Mouse (Mus musculus): ENCODE measurements around the gene Anks6. TPM values are rescaled to one million over a fixed set of nuclear protein-coding genes. Genes with fewer than 3 reads are reported as not detected.

Gene Anks6
- polyA plus RNA-seq, 1 experiment from 2014 or later: 7.5 TPM

DNA sequence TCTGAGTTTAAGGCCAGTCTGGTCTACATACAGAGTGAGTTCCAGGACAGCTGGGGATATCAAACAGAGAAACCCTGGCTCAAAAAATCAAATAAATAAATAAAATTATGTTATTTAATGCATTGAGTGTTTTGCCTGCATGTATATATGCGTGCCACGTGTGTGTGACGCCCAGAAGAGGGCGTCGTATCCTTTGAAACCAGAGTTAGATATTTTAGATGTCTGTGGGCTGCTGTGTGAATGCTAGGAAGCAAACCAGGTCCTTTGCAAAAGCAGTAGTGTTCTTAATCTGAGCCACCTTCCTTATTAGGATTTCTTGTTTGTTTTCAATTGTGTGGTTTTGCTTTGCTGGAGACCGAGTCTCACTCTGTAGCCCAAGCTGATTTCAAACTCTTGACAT, 78.9 kb downstream of the Anks6 start:
- no peaks in the 10 kb centered on the region for H3K27me3 ChIP-seq
- ATAC-seq (ENCODE audit: low FRiP score): no peak
- H3K4me1 ChIP-seq: no peaks in the 10 kb centered on the region
- no peak overlapping the region for H3K4me2 ChIP-seq (replicated peaks)
- no peak overlapping the region for H3K9ac ChIP-seq
- 89% methylated on average over 6 of the region's 6 CpGs for WGBS
- no peak overlapping the region for H3K4me3 ChIP-seq
- no peak overlapping the region for H3K27ac ChIP-seq
- H3K36me3 ChIP-seq: no peaks in the 10 kb centered on the region
- no peaks in the 10 kb centered on the region for H3K9me3 ChIP-seq (replicated peaks)

DNA sequence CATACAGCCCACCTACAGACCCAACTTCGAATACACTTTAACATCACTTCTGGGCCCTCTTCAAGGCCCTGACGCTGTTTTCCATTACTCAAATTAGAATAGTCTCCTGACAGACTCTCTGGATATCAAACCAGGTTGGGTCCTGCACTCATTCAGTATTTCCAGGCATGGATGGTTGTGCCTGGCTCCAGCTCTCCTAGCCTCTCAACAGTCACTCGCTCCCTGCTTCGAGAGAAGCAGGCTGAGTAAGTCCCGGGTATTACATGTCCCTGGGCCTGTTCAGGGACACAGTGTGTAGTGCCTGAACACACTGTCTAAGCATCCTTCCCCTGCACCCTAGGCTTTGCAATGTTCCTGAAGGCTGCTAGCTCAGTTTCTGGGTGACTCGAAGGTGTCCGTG, 80.1 kb downstream of the Anks6 start:
- WGBS: 92% methylated on average over 7 of the region's 7 CpGs
- Histone ChIP-seq H3K4me1 (no peaks in the 10 kb centered on the region), H3K4me2 (replicated peaks) (no peak overlapping the region), H3K9ac (no peak overlapping the region), H3K27ac (no peak overlapping the region), H3K27me3 (no peaks in the 10 kb centered on the region), H3K4me3 (no peak overlapping the region), H3K9me3 (replicated peaks) (no peaks in the 10 kb centered on the region), H3K36me3 (no peaks in the 10 kb centered on the region)
- ATAC-seq (ENCODE audit: low FRiP score): no peak

DNA sequence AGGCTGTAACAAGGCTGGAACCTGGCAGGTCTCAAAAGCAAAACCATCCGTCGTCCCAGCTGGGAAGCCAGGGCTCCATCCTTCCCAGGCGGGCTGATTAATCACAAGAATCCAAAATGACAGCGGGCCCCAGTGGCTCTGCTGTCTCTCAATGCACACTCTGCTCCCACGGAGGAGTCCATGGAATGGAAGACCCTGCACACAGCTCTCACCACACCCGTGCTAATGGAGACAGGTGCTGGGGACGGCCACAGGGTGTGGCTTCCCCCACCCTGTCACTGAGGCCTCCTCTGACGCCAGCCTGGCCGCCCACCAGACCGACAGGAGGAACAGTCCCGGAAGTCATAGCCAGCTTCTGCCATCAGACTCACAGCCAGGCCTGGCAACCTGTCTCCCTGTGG, 80.6 kb downstream of the Anks6 start:
- no peaks in the 10 kb centered on the region for H3K9me3 ChIP-seq (replicated peaks)
- H3K36me3 ChIP-seq: no peaks in the 10 kb centered on the region
- H3K27ac ChIP-seq: no peak overlapping the region
- H3K4me2 ChIP-seq (replicated peaks): no peak overlapping the region
- H3K27me3 ChIP-seq: no peaks in the 10 kb centered on the region
- no peaks in the 10 kb centered on the region for H3K4me1 ChIP-seq
- no peak overlapping the region for H3K9ac ChIP-seq
- ATAC-seq (ENCODE audit: low FRiP score): no peak
- WGBS: 69% methylated on average over 11 of the region's 11 CpGs
- H3K4me3 ChIP-seq: no peak overlapping the region

DNA sequence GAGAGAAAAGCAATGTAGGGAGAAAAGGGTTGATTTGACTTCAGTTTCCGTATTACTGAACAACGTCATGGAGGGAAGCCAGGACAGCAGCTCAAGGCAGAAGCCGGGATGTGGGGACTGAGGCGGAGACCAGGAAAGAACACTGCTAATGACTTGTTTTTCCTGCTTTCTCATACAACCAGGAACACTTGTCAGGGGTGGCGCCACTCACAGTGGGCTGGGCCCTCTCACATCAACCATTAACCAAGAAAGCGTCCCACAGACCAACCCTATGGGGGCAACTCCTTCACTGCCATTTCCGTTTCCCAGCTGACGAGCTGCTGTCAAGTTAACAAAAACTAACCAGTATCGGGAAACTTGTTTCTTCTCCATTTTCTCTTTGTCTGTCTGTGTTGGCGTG, 83.9 kb downstream of the Anks6 start:
- no peaks in the 10 kb centered on the region for H3K27me3 ChIP-seq
- H3K4me3 ChIP-seq: no peak overlapping the region

DNA sequence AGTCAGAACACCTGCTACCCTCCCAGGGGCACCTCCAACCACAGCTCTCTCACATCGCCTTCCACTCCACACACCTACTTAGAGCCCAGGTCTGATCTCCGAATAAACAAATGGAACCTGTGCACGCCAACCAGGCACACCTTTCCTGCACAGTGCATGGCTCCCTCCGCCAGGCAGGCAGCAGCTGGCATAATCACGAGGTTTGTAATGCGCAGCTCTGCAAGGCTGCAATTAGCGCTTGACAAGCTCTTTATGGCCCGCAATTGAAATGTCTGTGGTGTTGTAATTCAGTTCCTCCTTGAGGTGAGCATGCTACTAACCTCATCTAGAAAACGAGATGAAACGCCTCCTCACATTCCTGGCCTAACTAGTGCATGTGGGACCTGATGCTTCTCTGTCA, 89.2 kb downstream of the Anks6 start:
- Histone ChIP-seq H3K36me3 (no peaks in the 10 kb centered on the region), H3K4me3 (no peak overlapping the region), H3K4me1 (no peaks in the 10 kb centered on the region), H3K9ac (no peak overlapping the region), H3K27ac (no peak overlapping the region), H3K9me3 (replicated peaks) (0 out of 2 replicates have a peak, but pooled peaks cover 4% of the 10 kb centered on the region), H3K4me2 (replicated peaks) (no peak overlapping the region), H3K27me3 (no peaks in the 10 kb centered on the region)
- WGBS: 91% methylated on average over 10 of the region's 10 CpGs
- ATAC-seq (ENCODE audit: low FRiP score): no peak

More for the DNA sequence above, 83.9 kb downstream of the Anks6 start:
- Histone ChIP-seq H3K9ac (no peak overlapping the region), H3K36me3 (no peaks in the 10 kb centered on the region), H3K4me2 (replicated peaks) (no peak overlapping the region), H3K4me1 (no peaks in the 10 kb centered on the region), H3K27ac (no peak overlapping the region), H3K9me3 (replicated peaks) (no peaks in the 10 kb centered on the region)
- no peak for ATAC-seq (ENCODE audit: low FRiP score)
- 81% methylated on average over 10 of the region's 10 CpGs for WGBS

DNA sequence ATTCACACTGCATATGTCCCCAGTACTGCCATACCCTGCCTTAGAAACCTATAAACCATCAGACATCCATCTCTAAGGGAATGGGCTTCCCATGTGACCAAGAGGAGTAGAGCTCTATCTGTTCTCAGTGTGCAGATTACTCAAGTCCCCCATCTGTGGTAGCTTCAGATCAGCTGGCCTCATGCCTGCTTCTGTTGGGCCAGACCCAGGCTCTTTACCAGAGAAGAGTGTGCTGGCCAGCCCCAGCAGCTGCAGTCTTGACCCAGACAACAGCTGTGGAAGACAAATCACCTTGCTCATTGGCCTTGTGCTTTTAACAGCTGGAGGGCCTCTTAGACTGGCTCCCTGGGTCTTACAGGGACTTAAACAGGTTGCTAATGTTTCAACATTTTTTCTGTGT, 90.7 kb downstream of the Anks6 start:
- Histone ChIP-seq H3K4me1 (no peaks in the 10 kb centered on the region), H3K27ac (no peak overlapping the region), H3K9ac (no peak overlapping the region), H3K4me3 (no peak overlapping the region), H3K27me3 (no peaks in the 10 kb centered on the region), H3K36me3 (no peaks in the 10 kb centered on the region), H3K4me2 (replicated peaks) (no peak overlapping the region), H3K9me3 (replicated peaks) (0 out of 2 replicates have a peak, but pooled peaks cover 4% of the 10 kb centered on the region)
- ATAC-seq (ENCODE audit: low FRiP score): no peak

Other genes with a start within 250 kb of the Anks6 start
- gene Gabbr2, start 65.6 kb downstream of the Anks6 start, polyA plus RNA-seq (2016; fragmentation: Nextera tagmentation; extraction: Ambion mirVana): 1.3 and 1.4 TPM in 2 replicates
- gene Galnt12, start 34.5 kb upstream of the Anks6 start, polyA plus RNA-seq (2016; fragmentation: Nextera tagmentation; extraction: Ambion mirVana): 2.3 and 3.4 TPM in 2 replicates
- 7.3 and 9.2 TPM in 2 replicates for gene Col15a1, start 150.7 kb upstream of the Anks6 start, polyA plus RNA-seq (2016; fragmentation: Nextera tagmentation; extraction: Ambion mirVana)

All from hindbrain, embryonic 12.5 days (tissue).